Mouse (Mus musculus) gastrocnemius, adult 8-10 months (tissue): ENCODE results near the gene Cfap100. TPM values are rescaled to one million over a fixed set of nuclear protein-coding genes. Genes with fewer than 3 reads are reported as not detected.

ENCODE experiments used
- DNase-seq, 2 experiments: peaks; one replicate each; pipeline ENCODE4 v3.0.0; 2022; ENCODE audit warnings: low spot score in 2 of 2
- total RNA-seq, 4 experiments: library from RNA; stranded (reverse); gene quantifications; 2 replicates each; pipeline ENCODE4 v1.2.4; 2022

The Cfap100 gene
- total RNA-seq, 4 experiments from 2014 or later, result 0.56 TPM; not detected in 3

- no peak for DNase-seq
Measured at GRCm38 (mm10) chr6:90461181-90461580, 32.6 kb upstream of the Cfap100 start.

GRCm38 (mm10) chr6:90457421-90457820 is 28.8 kb upstream of the Cfap100 start:
- no peak for DNase-seq

GRCm38 (mm10) chr6:90453751-90454150 is 25.2 kb upstream of the Cfap100 start:
- DNase-seq, result no peak

- DNase-seq, result no peak
Measured at GRCm38 (mm10) chr6:90452603-90453002, 24.0 kb upstream of the Cfap100 start.

- no peak for DNase-seq
Measured at GRCm38 (mm10) chr6:90451512-90451911, 22.9 kb upstream of the Cfap100 start.

- DNase-seq, result peak; percentile 80 to 83
Measured at GRCm38 (mm10) chr6:90450697-90451096, 22.1 kb upstream of the Cfap100 start.

- DNase-seq, result peak; percentile 88 to 89
Measured at GRCm38 (mm10) chr6:90450179-90450578, 21.6 kb upstream of the Cfap100 start.

GRCm38 (mm10) chr6:90446883-90447282 is 18.3 kb upstream of the Cfap100 start:
- no peak for DNase-seq

- no peak for DNase-seq
Measured at GRCm38 (mm10) chr6:90437041-90437440, 8.4 kb upstream of the Cfap100 start.

- no peak for DNase-seq
Measured at GRCm38 (mm10) chr6:90436192-90436907, 7.8 kb upstream of the Cfap100 start.

- peak; percentile 66 to 69 for DNase-seq
Measured at GRCm38 (mm10) chr6:90435195-90435618, 6.6 kb upstream of the Cfap100 start.

GRCm38 (mm10) chr6:90434687-90435086 is 6.1 kb upstream of the Cfap100 start:
- DNase-seq, result no peak

- no peak for DNase-seq
Measured at GRCm38 (mm10) chr6:90431487-90431886, 2.9 kb upstream of the Cfap100 start.

GRCm38 (mm10) chr6:90429911-90430310 is 1.3 kb upstream of the Cfap100 start:
- DNase-seq, result no peak

- DNase-seq, result no peak
Measured at GRCm38 (mm10) chr6:90426003-90426402, 2.6 kb downstream of the Cfap100 start.

GRCm38 (mm10) chr6:90425361-90425760 is 3.2 kb downstream of the Cfap100 start:
- no peak for DNase-seq

GRCm38 (mm10) chr6:90422565-90422964 is 6.0 kb downstream of the Cfap100 start:
- DNase-seq, result peak; percentile 16 to 61

GRCm38 (mm10) chr6:90411926-90412325 is 16.7 kb downstream of the Cfap100 start:
- DNase-seq, result no peak

- DNase-seq, result no peak
Measured at GRCm38 (mm10) chr6:90410972-90411371, 17.6 kb downstream of the Cfap100 start.

GRCm38 (mm10) chr6:90408632-90409031 is 20.0 kb downstream of the Cfap100 start:
- no peak for DNase-seq

- DNase-seq, result no peak
Measured at GRCm38 (mm10) chr6:90397291-90397690, 31.3 kb downstream of the Cfap100 start.

GRCm38 (mm10) chr6:90395751-90396150 is 32.8 kb downstream of the Cfap100 start:
- DNase-seq, result no peak

GRCm38 (mm10) chr6:90393948-90394347 is 34.6 kb downstream of the Cfap100 start:
- no peak for DNase-seq
